Mouse (Mus musculus): ENCODE data around the gene Add3. TPM values are rescaled to one million over a fixed set of nuclear protein-coding genes. Genes with fewer than 3 reads are reported as not detected.

Gene Add3
- polyA plus RNA-seq, 2 experiments from 2014 or later: 128 to 172 TPM

DNA sequence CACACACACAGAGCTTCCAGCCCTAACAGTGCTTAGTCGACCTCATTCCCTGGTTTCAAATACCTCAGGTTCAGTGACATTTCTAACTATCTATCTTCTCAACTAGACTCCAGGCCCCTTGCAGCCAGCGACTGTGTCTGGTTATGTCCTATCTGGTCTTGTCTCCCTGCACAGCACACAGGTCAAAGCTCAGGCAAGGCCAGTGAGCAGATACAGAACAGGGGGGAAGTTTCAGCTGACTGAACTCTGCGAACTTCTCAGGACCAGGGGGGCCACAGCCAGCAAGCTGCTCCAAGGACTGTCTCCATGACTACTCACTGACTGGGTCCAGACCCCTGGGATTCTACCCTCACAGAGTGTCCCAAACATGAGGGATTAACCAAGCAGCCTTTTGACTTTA, 135.0 kb downstream of the Add3 start:
- no peak for ATAC-seq

- no peak for ATAC-seq
Measured at GRCm38 (mm10) chr19:53276902-53277707, 136.9 kb downstream of the Add3 start.

DNA sequence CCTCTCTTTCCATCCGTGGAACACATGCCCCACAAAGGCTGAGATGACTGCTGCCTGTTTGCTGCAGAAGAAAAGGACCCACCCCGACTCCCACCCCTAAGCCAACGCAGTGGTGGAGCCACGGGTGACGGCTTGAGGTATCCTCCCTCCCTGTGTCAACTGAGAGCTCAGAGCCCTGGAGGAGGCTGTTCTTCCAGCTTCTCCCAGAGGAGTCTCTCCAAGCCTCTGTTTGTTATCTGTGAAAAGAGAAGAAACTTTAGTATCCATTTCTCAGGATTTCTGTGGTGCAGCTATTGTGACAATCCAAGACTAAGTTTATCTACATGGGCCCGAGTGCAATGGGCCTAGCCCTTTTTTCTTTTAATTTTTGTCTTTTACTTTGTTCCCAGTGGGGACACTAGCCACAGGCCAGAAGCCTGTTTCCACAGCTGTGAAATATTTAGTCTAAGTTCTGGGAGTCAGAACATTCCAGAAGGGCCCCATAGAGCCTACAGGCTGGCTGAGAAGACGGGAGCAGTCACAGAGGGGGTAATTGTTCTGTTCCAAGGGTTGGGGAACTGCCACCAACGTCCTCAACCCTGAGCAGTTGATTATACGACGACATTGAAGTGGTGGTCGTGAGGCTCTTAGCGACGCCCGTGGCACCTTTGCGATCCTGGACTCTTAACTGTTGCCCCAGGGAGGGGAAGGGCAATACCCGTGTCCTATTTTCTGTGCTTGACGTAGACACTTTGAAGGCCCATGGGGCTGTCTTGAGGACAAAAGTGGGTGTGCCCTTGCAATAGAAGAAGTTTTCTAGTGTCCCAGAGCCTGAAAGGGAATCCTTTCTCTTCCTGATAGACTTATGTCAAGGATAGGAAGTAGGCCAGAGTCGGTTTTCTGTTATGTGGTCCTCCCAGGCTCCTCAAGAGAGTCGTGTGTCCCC, 138.5 kb downstream of the Add3 start:
- ATAC-seq: no peak

- no peak for ATAC-seq
Measured at GRCm38 (mm10) chr19:53280254-53280653, 140.0 kb downstream of the Add3 start.

DNA sequence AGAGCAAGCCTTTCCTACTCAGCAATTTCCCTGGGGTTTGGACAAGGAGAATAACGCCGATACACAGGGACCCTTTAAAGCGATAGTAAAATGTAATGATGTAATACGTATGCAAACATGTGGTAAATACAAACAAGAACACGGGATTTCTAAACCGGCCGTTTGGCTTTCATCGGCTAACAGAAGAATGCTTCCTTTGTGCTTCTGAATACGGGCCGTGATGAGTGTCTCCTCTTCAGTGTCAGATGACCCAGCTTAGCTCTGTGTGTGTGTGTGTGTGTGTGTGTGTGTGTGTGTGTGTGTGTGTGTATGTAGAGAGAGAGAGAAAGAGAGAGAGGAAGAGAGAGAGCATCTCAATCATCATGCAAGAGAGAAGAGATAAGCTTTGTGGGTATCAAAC, 142.3 kb downstream of the Add3 start:
- no peak for ATAC-seq

DNA sequence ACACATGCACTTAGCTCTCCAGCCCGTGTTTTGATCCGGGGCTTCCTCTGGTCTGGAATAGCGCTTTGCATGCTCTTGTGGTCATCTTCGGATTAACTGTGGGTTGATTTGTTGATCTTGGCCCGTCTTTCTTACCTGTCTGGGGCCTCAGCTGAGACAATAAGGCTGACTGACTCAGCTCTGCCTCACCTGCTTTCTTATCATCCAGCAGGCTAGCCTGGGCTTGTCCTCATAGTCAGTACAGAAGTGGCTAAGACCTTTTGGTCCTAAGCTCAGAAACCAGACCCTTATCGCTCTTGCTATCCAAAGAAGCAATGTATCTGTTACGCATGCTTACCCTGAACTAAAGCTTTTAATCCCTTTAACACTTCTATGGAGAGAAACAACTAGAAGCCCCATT, 143.5 kb downstream of the Add3 start:
- ATAC-seq: no peak

- no peak for ATAC-seq
Measured at GRCm38 (mm10) chr19:53284268-53285208, 144.3 kb downstream of the Add3 start.

- ATAC-seq: no peak
Measured at GRCm38 (mm10) chr19:53296331-53297254, 156.3 kb downstream of the Add3 start.

Other genes with a start within 250 kb of the Add3 start
- gene Xpnpep1, start 100.2 kb upstream of the Add3 start, polyA plus RNA-seq (2017; shearing (Covaris generic)): 10 to 100 TPM; 51.1 to 85.0 TPM
- 1 to 10 TPM; 4.8 to 6.2 TPM for gene Mxi1, start 170.1 kb downstream of the Add3 start, polyA plus RNA-seq (2017; shearing (Covaris generic))
- not detected for gene Gm10197, start 231.3 kb downstream of the Add3 start, polyA plus RNA-seq (2017; shearing (Covaris generic))

Data from CD4-positive, CD25-positive, alpha-beta regulatory T cell, adult 4 months (primary cell).